Mouse (Mus musculus): ENCODE results near the gene Nepro.

GRCm38 (mm10) chr16:44692541-44692940, 31.6 kb upstream of the Nepro start:
- TF ChIP-seq CTCF (conservative IDR thresholded peaks at IDR 0.05; ENCODE audit: low read length) = no peak
- no peak for TF ChIP-seq NANOG (IDR thresholded peaks at IDR 0.05; ENCODE audit: borderline replicate concordance, low read length)
- TF ChIP-seq POU5F1 (IDR thresholded peaks at IDR 0.05; ENCODE audit: borderline replicate concordance, low read length) = no peak

Data from E14TG2a.4 (cell line).